18 mouse cellular contexts compared by ENCODE assay signal in genomic region chr1:169484565-169484964, GRCm38 (mm10). TPM values are rescaled to one million over a fixed set of nuclear protein-coding genes. Genes with fewer than 3 reads are reported as not detected.
A peak's percentile ranks its signal among the peaks of the same experiment; 100 is the strongest.
DNase-seq lines count a peak whose midpoint lies in the region.
"Had no signal": no experiment of that assay in that cellular context is flagged by ENCODE, and none has a peak within 500 bp of the region (broad histone marks: within the 10 kb centered on the region; RNA-seq: fewer than 3 reads in every experiment).

No protein-coding gene starts in this region.

- peak; percentile 43 for DNase-seq in heart, adult 11 months
- no peak for DNase-seq in heart, postnatal 4 days
- peak; percentile 36 to 43 for DNase-seq in layer of hippocampus, postnatal 10 days (ENCODE audit: low spot score in 2 of 2)
- DNase-seq in layer of hippocampus, postnatal 36 days = no peak
- DNase-seq in right cerebral cortex, postnatal 4 days = peak; percentile 10
- DNase-seq in right cerebral cortex, postnatal 14 days = no peak
- no peak for DNase-seq in spleen, postnatal 4 days (ENCODE audit: low spot score in 2 of 2)
- DNase-seq: adrenal gland, postnatal 25 days; cerebellum, adult 11 months; gastrocnemius, postnatal 25 days; heart, adult 2 months; heart, postnatal 14 days; kidney, adult 18-20 months; kidney, postnatal 4 days; liver; lung, postnatal 4 days; spleen, adult 18-20 months; thymus, postnatal 14 days had no signal

RNA-seq across cellular contexts. Expression of gene Nuf2, which starts 46.7 kb away (rescaled TPM):
- total RNA-seq in heart, postnatal 4 days (2021) = 10 to 100 TPM; 35.8 to 41.8 TPM
- total RNA-seq in layer of hippocampus, postnatal 10 days (2021) = 1 to 10 TPM; 7.4 to 8.1 TPM
- 1 to 10 TPM; 4.0 to 4.6 TPM for total RNA-seq in layer of hippocampus, postnatal 36 days (2021)

Comparison
In these comparisons a context has a peak if more than half of its experiments do, and no peak if none do; other contexts are left out.
1. DNase-seq: peak in heart, adult 11 months (single experiment), layer of hippocampus, postnatal 10 days (2 of 2) and right cerebral cortex, postnatal 4 days (single experiment); none in heart, postnatal 4 days (single experiment), layer of hippocampus, postnatal 36 days (0 of 2), right cerebral cortex, postnatal 14 days (single experiment) and spleen, postnatal 4 days (0 of 2).
2. RNA of gene Nuf2, which starts 46.7 kb away (total RNA-seq): 35.8 to 41.8 TPM in heart, postnatal 4 days; 7.4 to 8.1 TPM in layer of hippocampus, postnatal 10 days and 4.0 to 4.6 TPM in layer of hippocampus, postnatal 36 days; every median in the first group is over 4 times any median in the second.